Mouse (Mus musculus) kidney, adult 2 months (tissue): ENCODE measurements at regions not wholly inside any gene's neighbourhood (a gene's known extent, or its start where the extent isn't known, plus 50 kb on each side); places are given as distances from the start of the nearest gene placed in this dataset.
A peak's percentile ranks its signal among the peaks of the same experiment; 100 is the strongest.

ENCODE experiments used
- DNase-seq: peaks from one replicate; pipeline ENCODE4 v3.0.0; 2021
- H3K27ac ChIP-seq: fragments of 200-500 bp; 2 replicates; pipeline ENCODE4 v1.5.1; 2012; ENCODE audit warnings: low read depth, low read length, control low read depth, inconsistent platforms; ENCODE audit not compliant: insufficient read depth
- H3K27me3 ChIP-seq: fragments of 200-500 bp; replicated peaks from 2 replicates; pipeline ENCODE4 v1.6.1; 2012; ENCODE audit warnings: mild to moderate bottlenecking, moderate library complexity, low read length, inconsistent platforms; ENCODE audit not compliant: control insufficient read depth, insufficient read depth
- H3K36me3 ChIP-seq: fragments of 200-500 bp; 2 replicates; pipeline ENCODE4 v1.6.1; 2012; ENCODE audit warnings: mild to moderate bottlenecking, moderate library complexity, low read length, inconsistent platforms; ENCODE audit not compliant: control insufficient read depth, insufficient read depth
- H3K4me1 ChIP-seq: fragments of 200-500 bp; 2 replicates; pipeline ENCODE4 v1.6.1; 2011; ENCODE audit warnings: low read length; ENCODE audit not compliant: control insufficient read depth, insufficient read depth
- H3K4me3 ChIP-seq: fragments of 200-500 bp; 2 replicates; pipeline ENCODE4 v1.5.1; 2011; ENCODE audit warnings: mild to moderate bottlenecking, low read depth, low read length, control low read depth; ENCODE audit not compliant: insufficient read depth
- CTCF ChIP-seq: fragments of 200-500 bp; conservative IDR thresholded peaks from 2 replicates; pipeline ENCODE4 v1.5.1; 2011; ENCODE audit warnings: low read depth, mild to moderate bottlenecking, control low read depth, low read length, moderate library complexity, mixed read lengths; ENCODE audit not compliant: insufficient read depth, insufficient read length
- POLR2A ChIP-seq: fragments of 200-500 bp; IDR thresholded peaks from one replicate; pipeline ENCODE4 v1.6.1; 2011; ENCODE audit warnings: low read depth, low read length, control low read depth
- WGBS: fragments of 180-500 bp; shearing (Covaris S2); methylation state at CpG from one replicate; pipeline ENCODE4 v1.1.7; 2018; 5-methylcytosine and 5-hydroxymethylcytosine counted together

DNA sequence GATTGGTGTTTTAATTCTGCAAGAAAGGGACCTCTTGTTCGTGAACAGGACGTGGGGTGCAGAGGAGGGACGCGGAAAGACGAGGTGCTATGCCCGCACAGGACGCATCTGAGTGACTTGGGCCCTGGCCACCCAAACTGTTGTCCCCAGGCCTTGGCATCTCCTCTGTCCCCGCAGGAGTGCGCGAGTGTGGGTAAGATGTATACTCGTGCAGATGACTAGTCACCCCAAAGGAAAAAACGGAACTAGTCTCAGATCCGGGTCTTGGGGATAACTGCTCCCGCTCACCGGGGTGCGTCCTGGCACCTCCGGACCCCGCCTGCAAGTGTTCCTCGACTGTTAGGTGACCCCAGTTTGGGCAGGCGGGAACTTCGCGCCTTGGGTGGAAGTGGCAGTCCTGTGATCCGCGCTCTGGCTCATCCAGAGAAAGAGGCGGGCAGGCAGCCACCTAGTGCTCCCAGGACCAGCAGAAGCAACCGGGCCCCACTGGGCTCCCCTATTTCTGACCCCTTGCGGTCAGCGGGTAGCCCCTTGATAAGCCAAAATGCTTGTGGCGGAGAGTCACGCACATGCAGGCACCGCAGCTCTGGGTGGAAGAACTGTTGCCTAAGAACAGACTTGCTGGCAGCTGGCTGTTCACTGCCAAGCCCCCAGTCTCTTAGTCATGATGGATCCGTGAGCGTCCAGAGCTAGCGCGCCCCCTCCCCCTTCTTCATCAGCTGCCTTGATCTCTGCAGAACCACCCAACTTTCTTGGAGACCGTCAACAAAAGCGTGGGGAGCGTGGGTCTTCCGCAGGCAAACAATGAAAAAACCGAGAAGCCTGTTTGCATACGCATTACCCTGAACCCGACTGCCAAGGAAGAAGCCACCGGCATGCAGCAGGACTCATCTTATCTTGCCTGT, 85.0 kb upstream of the Rrp15 start:
- no peak for DNase-seq
- no peak for TF ChIP-seq POLR2A
- no peak for TF ChIP-seq CTCF

DNA sequence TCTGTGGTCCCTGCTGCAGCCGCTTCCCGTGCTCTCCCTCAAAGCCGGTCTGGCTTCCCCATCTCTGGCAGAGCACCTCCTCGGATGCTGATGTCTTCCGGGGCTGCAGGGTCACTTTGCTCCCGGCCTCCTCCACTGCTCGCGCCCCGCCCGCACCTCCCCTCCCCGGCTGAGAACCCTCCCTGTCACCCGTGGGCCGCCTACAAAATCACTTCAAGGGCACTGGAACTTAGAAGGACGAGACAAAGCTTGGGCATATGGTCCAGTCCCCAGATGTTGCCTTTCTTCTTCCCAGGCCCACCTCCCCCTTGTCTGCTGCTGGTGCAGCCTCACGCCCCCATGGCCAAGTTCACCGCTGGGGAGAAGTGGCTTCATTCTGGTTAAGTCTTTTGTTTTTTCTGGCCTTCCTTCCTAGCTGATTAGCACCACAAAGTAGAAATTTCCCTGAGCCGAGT, 84.3 kb upstream of the Rrp15 start:
- TF ChIP-seq POLR2A (no peak), CTCF (no peak)
- H3K36me3 ChIP-seq = no peaks in the 10 kb centered on the region
- H3K27me3 ChIP-seq = peaks cover 3% of the 10 kb centered on the region; the same call in 1 of the 2 replicates
- H3K4me3 ChIP-seq = no peak overlapping the region
- no peak for DNase-seq
- 3% methylated on average over 17 of the region's 17 CpGs for WGBS
- H3K27ac ChIP-seq = no peak overlapping the region
- H3K4me1 ChIP-seq = no peaks in the 10 kb centered on the region

More for the DNA sequence above, 85.0 kb upstream of the Rrp15 start:
- peaks cover 3% of the 10 kb centered on the region; the same call in 1 of the 2 replicates for H3K27me3 ChIP-seq
- no peak overlapping the region for H3K27ac ChIP-seq
- no peaks in the 10 kb centered on the region for H3K36me3 ChIP-seq
- H3K4me3 ChIP-seq = no peak overlapping the region
- 2% methylated on average over 43 of the region's 43 CpGs for WGBS
- H3K4me1 ChIP-seq = no peaks in the 10 kb centered on the region

GRCm38 (mm10) chr1:186827773-186828172, 78.6 kb upstream of the Rrp15 start:
- no peaks in the 10 kb centered on the region for H3K36me3 ChIP-seq
- no peak for TF ChIP-seq POLR2A
- 0 out of 2 replicates have a peak, but pooled peaks have one; percentile 14 for TF ChIP-seq CTCF
- WGBS = 20% methylated on average over 3 of the region's 3 CpGs
- H3K4me3 ChIP-seq = no peak overlapping the region
- peak; percentile 24 for DNase-seq
- H3K4me1 ChIP-seq = no peaks in the 10 kb centered on the region
- no peak overlapping the region for H3K27ac ChIP-seq
- peaks cover 2% of the 10 kb centered on the region for H3K27me3 ChIP-seq

- Histone ChIP-seq H3K4me1 (no peaks in the 10 kb centered on the region), H3K4me3 (no peak overlapping the region), H3K27me3 (no peaks in the 10 kb centered on the region), H3K36me3 (no peaks in the 10 kb centered on the region), H3K27ac (no peak overlapping the region)
- no peak for DNase-seq
- 49% methylated on average over 19 of the region's 19 CpGs for WGBS
- TF ChIP-seq POLR2A (no peak), CTCF (no peak)
Measured at GRCm38 (mm10) chr1:186808192-186808960, 59.2 kb upstream of the Rrp15 start.

- no peak for DNase-seq
- Histone ChIP-seq H3K4me3 (no peak overlapping the region), H3K36me3 (no peaks in the 10 kb centered on the region), H3K27me3 (no peaks in the 10 kb centered on the region), H3K27ac (no peak overlapping the region), H3K4me1 (no peaks in the 10 kb centered on the region)
- 82% methylated on average over 5 of the region's 5 CpGs for WGBS
- TF ChIP-seq CTCF (no peak), POLR2A (no peak)
Measured at GRCm38 (mm10) chr1:186804451-186804850, 55.3 kb upstream of the Rrp15 start.
